ENCODE assay signal across 15 mouse cellular contexts in the genomic region with DNA sequence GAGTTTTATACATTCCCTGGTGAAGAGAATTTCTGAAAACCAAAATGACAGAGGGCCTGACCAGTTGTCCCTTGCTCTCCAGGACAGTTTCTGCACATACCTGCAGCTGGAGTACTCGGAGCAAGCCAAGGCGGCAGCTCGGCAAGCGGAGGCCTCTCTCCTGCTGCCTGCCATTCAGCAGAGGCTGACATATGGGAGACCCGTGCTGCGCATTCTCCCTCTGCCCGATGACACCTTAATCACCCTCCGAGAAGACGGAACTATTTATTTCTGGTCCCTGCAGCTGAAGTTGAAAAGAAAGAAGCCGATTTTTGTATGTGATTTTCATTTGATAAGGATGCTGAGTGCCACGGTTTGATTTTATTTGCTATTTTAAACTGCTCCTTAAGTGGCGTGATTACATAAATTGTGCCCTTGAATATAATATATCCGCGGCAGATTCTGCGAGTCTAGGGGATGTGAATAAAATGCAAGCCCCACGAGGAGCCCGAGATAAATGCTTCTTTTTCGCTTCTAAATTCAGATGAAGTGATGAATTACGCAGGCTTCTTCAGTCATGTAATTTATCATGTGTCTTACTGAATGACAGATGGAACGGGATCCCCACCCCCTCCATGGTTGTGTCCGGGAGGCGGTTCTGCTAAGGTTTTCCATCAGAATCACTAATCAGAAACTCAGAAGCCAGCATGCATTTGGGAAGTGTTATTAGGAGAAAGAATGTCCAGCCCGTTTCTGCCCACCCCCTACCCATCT. TPM values are rescaled to one million over a fixed set of nuclear protein-coding genes. Genes with fewer than 3 reads are reported as not detected.
DNase-seq lines count a peak whose midpoint lies in the region; ATAC-seq lines count a peak whose summit lies in the region.
"Had no signal": no experiment of that assay in that cellular context is flagged by ENCODE, and none has a peak within 500 bp of the region (broad histone marks: within the 10 kb centered on the region; RNA-seq: fewer than 3 reads in every experiment).

No protein-coding gene starts in this region.

- 0 out of 2 replicates have a peak, but pooled peaks cover 3% of the 10 kb centered on the region for H3K9me3 ChIP-seq in forebrain, embryonic 14.5 days (replicated peaks; ENCODE audit: control insufficient read depth, low read length)
- H3K9me3 ChIP-seq in hindbrain, embryonic 14.5 days (ENCODE audit: control insufficient read depth, low read length): 0 out of 2 replicates have a peak, but pooled peaks cover 4% of the 10 kb centered on the region
- H3K9me3 ChIP-seq: limb, embryonic 10.5 days had no signal

- ATAC-seq in forebrain, embryonic 14.5 days: peak; percentile 74
- no peak for ATAC-seq in hindbrain, embryonic 14.5 days (ENCODE audit: low FRiP score)
- ATAC-seq in inflammation-experienced regulatory T-cells, adult 6 months: no peak

- peak; percentile 47 to 48 for DNase-seq in frontal cortex, postnatal 36 days (ENCODE audit: low spot score in 2 of 2)
- no peak for DNase-seq in frontal cortex, postnatal 25 days (ENCODE audit: low spot score in 2 of 2)
- peak; percentile 74 for DNase-seq in forebrain, embryonic 14.5 days (ENCODE audit: low spot score)
- peak; percentile 39 for DNase-seq in hindbrain, embryonic 14.5 days (ENCODE audit: low spot score)
- DNase-seq in layer of hippocampus, postnatal 36 days: peak; percentile 57 to 69
- no peak for DNase-seq in heart, adult 9 months (ENCODE audit: low spot score in 2 of 2)
- no peak for DNase-seq in heart, adult 11 months
- DNase-seq: embryo, embryonic 11 days; gastrocnemius, postnatal 36 days; heart, postnatal 10 days; kidney, adult 8-10 months had no signal

- H3K4me1 ChIP-seq in forebrain, embryonic 14.5 days (ENCODE audit: control insufficient read depth, insufficient read depth, low read length): peaks cover 2% of the 10 kb centered on the region
- peaks cover 16% of the 10 kb centered on the region for H3K4me1 ChIP-seq in hindbrain, embryonic 14.5 days (replicated peaks; ENCODE audit: control insufficient read depth, insufficient read depth, low read length)

- WGBS in forebrain, embryonic 14.5 days: 61% methylated on average over 23 of the region's 23 CpGs
- WGBS in hindbrain, embryonic 14.5 days: 38% methylated on average over 23 of the region's 23 CpGs

- H3K36me3 ChIP-seq in forebrain, embryonic 14.5 days (ENCODE audit: control insufficient read depth, insufficient read depth, low read length): no peaks in the 10 kb centered on the region
- no peaks in the 10 kb centered on the region for H3K36me3 ChIP-seq in hindbrain, embryonic 14.5 days (replicated peaks; ENCODE audit: control insufficient read depth, insufficient read depth)
- H3K36me3 ChIP-seq: limb, embryonic 10.5 days had no signal

- peak overlapping the region; percentile 43; the same call in 1 of the 2 replicates for H3K9ac ChIP-seq in forebrain, embryonic 14.5 days (ENCODE audit: low read length)
- peak overlapping the region; percentile 48 for H3K9ac ChIP-seq in hindbrain, embryonic 14.5 days

- peak overlapping the region; percentile 84 for H3K27ac ChIP-seq in forebrain, embryonic 14.5 days (ENCODE audit: low read depth, low read length)
- H3K27ac ChIP-seq in hindbrain, embryonic 14.5 days: peak overlapping the region; percentile 85
- H3K27ac ChIP-seq: limb, embryonic 10.5 days had no signal

- H3K4me3 ChIP-seq in forebrain, embryonic 14.5 days (ENCODE audit: low read depth, low read length): no peak overlapping the region
- no peak overlapping the region for H3K4me3 ChIP-seq in hindbrain, embryonic 14.5 days (replicated peaks; ENCODE audit: low read length)
- H3K4me3 ChIP-seq: limb, embryonic 10.5 days had no signal

- peak overlapping the region; percentile 23 for H3K4me2 ChIP-seq in forebrain, embryonic 14.5 days (ENCODE audit: low read length)
- H3K4me2 ChIP-seq in hindbrain, embryonic 14.5 days (replicated peaks): peak overlapping the region; percentile 29

- H3K27me3 ChIP-seq in forebrain, embryonic 14.5 days (replicated peaks; ENCODE audit: control insufficient read depth, insufficient read depth, low read length): no peaks in the 10 kb centered on the region
- no peaks in the 10 kb centered on the region for H3K27me3 ChIP-seq in hindbrain, embryonic 14.5 days (ENCODE audit: control insufficient read depth, insufficient read depth, low read length)

RNA-seq across cellular contexts. Expression of gene Wdr95, which starts 24.9 kb away (rescaled TPM):
- 0.69 and 1.2 TPM in 2 replicates for polyA plus RNA-seq in forebrain, embryonic 14.5 days (2014; fragmentation: Nextera tagmentation; extraction: Ambion mirVana)
- polyA plus RNA-seq in hindbrain, embryonic 14.5 days (2014; fragmentation: Nextera tagmentation; extraction: Ambion mirVana): 0.36 TPM in 1 of 2 replicates, not detected in the other
- 1 to 10 TPM in 1 of 2 experiments, under 1 TPM in 1; 0.62 to 2.4 TPM for total RNA-seq in layer of hippocampus, postnatal 36 days (2021)
- polyA plus RNA-seq in inflammation-experienced regulatory T-cells, adult 6 months (2017; shearing (Covaris generic)): 1 to 10 TPM in 1 of 3 experiments, not detected in 2; 3.0 TPM
- total RNA-seq: heart, postnatal 10 days; megakaryocyte progenitor cell, adult 5-6 weeks had no signal
- polyA plus RNA-seq: limb, embryonic 10.5 days; liver, embryonic 16.5 days had no signal

Comparison
In these comparisons a context has a peak if more than half of its experiments do, and no peak if none do; other contexts are left out.
1. DNase-seq: peak in frontal cortex, postnatal 36 days (2 of 2), forebrain, embryonic 14.5 days (single experiment), hindbrain, embryonic 14.5 days (single experiment) and layer of hippocampus, postnatal 36 days (2 of 2); none in frontal cortex, postnatal 25 days (0 of 2), heart, adult 9 months (0 of 2) and heart, adult 11 months (single experiment).